Mouse (Mus musculus) thymus, adult 18-20 months (tissue): ENCODE results near the gene Hes7.
A peak's percentile ranks its signal among the peaks of the same experiment; 100 is the strongest.

Experiments used
- DNase-seq, 2 experiments: peaks; one replicate each; pipeline ENCODE4 v3.0.0; 2022; ENCODE audit warnings: mixed read lengths in 2 of 2

Hes7 gene

GRCm38 (mm10) chr11:69101604-69102402 lies 18.4 kb upstream of the Hes7 start:
- no peak for DNase-seq

DNA sequence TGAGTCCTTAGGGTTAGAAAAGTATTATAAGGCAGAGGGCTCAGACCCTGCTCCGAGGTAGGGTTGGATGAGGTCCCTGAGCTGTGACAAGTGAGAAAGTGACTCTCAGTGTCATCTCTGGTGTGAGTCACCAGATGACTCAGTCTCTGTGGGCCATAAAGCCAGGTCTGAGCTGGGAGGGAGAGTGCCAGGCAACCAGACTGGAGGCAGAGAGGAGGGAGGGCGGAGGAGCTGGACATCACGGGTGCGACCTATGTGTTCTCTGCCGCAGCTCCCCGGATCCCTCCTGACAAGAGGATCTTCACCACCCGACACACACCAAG lies 17.8 kb upstream of the Hes7 start:
- no peak for DNase-seq

DNA sequence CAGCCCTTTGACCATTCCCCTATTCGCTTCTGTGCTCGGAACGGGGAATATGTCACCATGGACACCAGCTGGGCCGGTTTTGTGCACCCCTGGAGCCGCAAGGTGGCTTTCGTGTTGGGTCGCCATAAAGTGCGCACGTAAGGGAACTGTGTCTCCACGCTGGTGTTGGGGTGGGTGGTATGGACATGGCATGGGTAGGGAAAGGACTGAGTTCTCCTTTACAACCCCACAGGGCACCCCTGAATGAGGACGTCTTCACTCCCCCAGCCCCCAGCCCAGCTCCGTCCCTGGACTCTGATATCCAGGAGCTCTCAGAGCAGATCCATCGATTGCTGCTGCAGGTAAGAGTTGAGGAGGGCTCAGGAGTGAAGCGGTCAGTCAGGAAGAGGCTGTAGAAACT lies 17.1 kb upstream of the Hes7 start:
- no peak for DNase-seq

- peak in 1 of 2 experiments; percentile 2 for DNase-seq
Measured at GRCm38 (mm10) chr11:69103531-69104435, 16.4 kb upstream of the Hes7 start.

GRCm38 (mm10) chr11:69104487-69104886 lies 15.7 kb upstream of the Hes7 start:
- DNase-seq: peak in 1 of 2 experiments; percentile 10

DNA sequence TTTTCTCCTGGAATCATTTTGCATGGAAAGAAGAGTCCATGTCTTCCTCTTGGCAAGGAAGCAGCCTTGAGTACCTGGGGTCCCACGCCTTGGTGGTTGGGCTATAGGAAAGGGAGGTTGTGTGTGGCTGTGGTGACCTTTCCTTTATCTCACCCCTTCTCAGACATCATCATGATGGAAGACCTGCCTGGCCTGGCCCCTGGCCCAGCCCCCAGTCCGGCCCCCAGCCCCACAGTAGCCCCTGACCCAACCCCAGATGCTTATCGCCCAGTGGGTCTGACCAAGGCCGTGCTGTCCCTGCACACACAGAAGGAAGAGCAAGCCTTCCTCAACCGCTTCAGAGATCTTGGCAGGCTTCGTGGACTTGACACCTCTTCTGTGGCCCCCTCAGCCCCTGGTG lies 15.0 kb upstream of the Hes7 start:
- no peak for DNase-seq

GRCm38 (mm10) chr11:69105796-69106195 lies 14.4 kb upstream of the Hes7 start:
- DNase-seq: no peak

DNA sequence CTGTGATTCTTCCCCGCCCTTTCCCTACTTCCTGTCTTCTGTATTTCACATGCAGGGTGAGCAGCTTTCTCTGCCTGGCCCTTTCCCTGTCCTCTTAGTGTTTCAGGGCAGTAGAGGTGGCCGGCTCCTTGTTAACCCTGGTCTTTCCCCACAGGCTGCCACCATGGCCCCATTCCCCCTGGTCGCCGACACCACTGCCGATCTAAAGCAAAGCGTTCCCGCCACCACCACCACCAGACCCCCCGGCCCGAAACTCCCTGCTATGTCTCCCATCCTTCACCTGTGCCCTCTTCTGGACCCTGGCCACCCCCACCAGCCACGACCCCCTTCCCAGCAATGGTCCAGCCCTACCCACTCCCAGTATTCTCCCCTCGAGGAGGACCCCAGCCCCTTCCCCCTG lies 13.9 kb upstream of the Hes7 start:
- peak in 1 of 2 experiments; percentile 4 for DNase-seq

GRCm38 (mm10) chr11:69106842-69107241 lies 13.4 kb upstream of the Hes7 start:
- no peak for DNase-seq

DNA sequence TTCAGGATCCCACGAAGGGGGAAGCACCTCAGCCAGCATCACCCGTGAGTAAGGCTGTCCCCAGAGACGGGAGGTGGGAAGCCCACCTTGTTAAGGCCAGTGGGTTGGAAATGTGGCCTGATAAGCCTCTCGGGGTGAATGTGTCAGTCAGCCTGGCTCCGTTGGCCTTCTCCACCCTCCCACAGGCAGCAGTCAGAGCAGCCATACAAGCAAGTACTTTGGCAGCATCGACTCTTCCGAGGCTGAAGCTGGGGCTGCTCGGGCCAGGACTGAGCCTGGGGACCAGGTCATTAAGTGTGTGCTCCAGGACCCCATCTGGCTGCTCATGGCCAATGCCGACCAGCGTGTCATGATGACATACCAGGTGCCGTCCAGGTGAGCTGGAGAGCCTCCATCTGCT lies 12.5 kb upstream of the Hes7 start:
- peak in 1 of 2 experiments; percentile 3 for DNase-seq

DNA sequence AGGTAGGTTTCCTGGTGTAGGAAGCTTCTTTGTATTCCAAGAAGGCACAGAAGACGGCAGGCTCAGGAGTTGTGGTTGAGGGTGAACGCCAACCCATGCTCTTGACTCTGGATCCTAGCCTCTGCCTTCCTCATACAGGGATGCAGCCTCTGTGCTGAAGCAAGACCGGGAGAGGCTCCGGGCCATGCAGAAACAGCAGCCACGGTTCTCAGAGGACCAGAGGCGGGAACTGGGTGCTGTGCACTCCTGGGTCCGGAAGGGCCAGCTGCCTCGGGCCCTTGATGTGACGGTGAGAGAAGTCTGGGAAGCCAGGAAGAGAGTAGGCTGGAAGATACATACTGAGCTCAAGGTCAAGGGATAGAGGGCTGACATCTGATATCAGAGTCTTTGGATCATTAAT lies 12.0 kb upstream of the Hes7 start:
- DNase-seq: no peak

- DNase-seq: no peak
Measured at GRCm38 (mm10) chr11:69109032-69109900, 10.9 kb upstream of the Hes7 start.

DNA sequence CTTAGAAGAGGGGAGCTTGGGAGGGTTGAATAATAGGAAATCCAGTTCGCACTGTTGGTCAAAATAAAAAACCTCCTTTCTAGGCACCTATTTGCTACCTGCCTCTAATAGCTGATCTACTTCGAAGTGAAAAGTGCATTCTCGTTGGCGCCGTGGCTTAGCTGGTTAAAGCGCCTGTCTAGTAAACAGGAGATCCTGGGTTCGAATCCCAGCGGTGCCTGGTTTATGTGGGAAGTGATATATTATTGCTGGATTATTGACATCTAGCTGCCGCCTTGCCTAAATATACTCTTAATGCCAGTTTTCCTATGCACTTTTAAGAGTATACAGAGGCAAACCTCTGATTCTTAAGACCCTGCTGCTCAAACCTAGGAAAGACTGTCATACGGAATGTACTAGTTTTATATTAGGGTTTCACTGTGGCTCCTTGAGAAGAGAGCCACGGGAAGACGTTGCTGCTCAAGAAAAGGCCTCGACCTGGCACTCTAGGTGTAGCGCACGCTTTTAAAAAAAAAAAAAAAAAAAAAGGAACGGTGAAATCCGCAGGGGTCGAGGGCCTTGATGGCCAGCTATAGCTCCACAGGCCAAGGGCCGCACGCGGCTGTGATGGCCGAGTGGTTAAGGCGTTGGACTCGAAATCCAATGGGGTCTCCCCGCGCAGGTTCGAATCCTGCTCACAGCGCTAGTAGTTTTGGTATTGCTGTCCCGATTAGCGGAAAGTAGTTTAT lies 9.7 kb upstream of the Hes7 start:
- peak; percentile 65 to 74 for DNase-seq

- DNase-seq: no peak
Measured at GRCm38 (mm10) chr11:69111051-69111810, 9.0 kb upstream of the Hes7 start.

DNA sequence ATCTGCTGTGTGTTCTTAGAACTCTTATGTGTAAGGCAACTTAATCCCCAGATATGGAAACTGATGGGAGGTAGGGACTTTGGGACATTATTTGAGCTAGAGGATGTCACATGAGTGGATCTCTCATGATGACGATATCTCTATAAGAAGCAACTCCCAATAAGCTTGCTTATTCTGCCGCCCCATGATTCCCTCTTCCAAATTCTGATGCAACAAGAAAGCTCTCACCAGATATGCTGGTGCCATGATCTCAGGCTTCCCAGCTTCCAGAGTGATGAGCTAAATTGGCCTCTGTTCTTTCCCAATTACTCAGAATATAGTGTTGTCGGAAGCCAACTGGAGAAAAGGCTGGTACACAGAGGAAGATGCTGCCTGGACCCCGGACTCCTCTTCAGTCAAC lies 8.3 kb upstream of the Hes7 start:
- no peak for DNase-seq

GRCm38 (mm10) chr11:69114018-69114417 lies 6.2 kb upstream of the Hes7 start:
- DNase-seq: no peak

DNA sequence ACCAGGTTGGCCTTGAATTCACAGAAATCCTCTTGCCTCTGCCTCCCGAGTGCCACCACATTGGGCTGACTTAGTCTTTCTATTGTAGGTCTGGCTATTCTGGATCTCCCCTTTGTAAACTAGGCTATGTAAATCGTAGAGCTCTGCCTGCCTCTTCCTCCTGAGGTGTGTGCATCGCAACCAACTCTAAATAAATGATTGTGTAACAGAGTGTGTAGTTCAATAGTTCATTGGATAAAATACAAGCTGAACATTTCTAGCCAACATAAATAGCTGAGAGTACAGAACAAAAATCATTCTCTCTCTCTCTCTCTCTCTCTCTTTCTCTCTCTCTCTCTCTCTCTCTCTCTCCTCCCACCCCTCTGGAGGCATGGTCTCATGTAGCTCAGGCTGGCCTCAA lies 5.6 kb upstream of the Hes7 start:
- no peak for DNase-seq

GRCm38 (mm10) chr11:69116843-69117242 lies 3.4 kb upstream of the Hes7 start:
- DNase-seq: peak in 1 of 2 experiments; percentile 4

DNA sequence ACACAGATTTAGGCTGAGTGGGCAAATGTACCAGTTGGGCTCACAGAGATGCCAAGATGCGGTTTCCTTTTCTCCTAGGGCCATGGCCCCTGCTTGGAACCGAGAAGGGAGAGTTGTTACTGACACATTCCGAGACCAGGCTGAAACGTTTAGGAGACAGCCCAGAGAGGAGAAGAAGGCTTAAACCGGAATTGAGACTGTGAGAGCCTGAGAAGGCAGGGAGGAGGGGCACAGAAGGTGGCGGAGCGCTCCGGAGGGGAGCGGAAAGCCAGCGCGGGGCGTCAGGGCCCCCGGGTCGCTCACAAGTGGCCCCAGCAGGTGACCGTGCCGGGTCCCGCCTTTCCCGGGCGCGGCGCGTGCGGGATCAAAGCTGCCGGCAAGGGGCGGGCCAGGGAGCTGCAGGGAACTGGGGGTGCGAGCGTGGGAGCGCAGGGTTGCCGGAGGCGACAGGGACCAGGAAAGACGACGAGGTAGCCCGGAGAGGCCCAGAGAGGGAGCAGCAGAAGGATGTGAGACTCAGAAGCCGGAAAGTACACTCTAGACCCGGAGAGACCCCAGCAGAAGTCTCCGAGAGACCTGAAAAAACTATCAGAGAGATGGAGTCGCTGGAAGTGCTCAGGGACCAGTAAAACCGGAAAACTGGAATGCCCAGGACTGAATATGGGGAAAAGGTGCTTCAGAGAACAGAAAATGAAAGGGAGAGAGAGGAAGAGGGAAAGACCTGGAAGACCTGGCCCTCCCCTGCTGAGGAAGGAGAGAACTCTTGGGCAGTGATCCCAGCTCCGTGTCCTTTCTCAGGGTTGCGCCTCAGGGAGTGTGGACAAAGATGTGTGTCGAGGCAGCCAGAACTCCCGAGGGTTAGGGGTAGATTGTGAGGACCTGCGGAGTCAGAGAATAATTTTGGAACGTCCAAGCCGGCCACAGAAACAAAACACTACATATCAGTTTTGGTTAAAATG lies 2.2 kb upstream of the Hes7 start:
- peak; percentile 62 to 72 for DNase-seq

DNA sequence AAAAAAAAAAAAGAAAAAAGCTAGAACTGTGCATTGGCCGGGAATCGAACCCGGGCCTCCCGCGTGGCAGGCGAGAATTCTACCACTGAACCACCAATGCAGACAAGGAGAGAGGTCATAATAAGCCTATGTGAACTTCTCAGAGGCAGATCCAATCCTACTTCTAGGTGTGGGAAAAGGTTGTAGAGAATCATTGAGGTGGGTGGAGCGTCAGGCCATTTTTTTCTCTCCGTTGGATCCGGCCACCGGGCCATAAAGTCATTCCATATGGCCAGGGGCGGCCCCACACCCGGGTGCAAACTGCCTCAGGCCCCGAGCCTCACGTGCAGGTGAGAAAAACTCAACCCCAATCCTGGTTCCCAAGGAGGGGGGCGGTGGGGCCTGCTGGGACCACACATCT lies 1.4 kb upstream of the Hes7 start:
- DNase-seq: peak in 1 of 2 experiments; percentile 63
